Mouse (Mus musculus): Measurements from ENCODE around the gene Actn3.
"Not testable (repeated sequence)": the region's sequence is repeated elsewhere in the genome, so short reads cannot be mapped to it uniquely, and the experiment has no call there.

The Actn3 gene

DNA sequence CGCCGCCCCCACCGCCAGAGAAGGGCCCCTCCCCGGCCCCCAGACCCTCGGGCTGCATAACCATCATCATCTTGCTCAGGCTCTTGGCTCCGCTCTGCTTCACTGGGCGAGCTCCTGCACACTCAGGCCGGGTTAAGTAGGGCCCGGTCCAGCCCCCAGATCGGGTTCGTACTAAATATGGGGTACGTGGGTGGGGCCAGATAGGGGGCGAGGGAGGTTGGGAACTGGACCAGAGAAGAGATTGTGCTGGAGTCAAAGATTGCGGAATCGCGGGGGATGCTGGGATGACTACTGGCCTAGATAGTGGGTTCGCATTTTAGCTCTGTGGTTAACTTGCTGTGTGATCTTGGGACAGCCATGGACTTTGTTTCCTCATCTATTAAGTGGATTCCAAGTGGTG, at the start of gene Actn3:
Gene Actn3 (minus strand): TSS at position 125 of the 400 bp plus-strand sequence.
- DNase-seq (ENCODE audit: low spot score), result peak; percentile 15

DNA sequence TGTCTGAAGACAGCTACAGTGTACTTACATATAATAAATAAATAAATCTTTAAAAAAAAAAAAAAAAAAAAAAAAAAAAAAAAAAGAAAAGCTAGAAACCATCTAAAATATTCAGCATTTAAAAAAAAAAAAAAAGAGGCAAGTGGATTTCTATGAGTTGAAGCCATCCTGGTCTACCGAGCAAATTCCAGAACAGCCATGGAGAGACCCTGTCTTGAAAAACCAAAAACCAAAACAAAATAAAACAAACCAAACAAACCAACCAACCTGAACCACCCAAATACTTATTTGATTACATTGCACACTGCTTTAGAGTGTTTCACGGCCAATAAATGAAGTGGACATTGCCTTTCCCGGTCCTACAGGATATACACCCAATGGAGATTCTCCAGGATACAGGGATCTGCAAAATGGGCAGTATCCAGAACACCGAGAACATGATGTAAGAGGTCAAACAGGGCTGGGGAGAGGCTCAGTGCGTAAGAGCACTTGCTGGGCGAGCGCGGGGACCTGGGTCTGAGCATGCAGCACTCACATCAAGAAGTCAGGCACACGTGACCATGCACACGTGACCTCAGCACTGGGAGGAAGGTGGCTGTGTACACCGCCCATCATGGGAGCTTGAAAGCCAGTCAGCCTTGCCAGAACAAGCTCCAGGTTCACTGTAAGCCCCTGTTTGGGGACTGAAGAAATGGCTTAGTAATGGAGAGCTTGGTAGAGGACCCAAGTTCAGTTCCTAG, 47.6 kb upstream of the Actn3 start:
- DNase-seq (ENCODE audit: low spot score), result no peak

- no peak for DNase-seq (ENCODE audit: low spot score)
Measured at GRCm38 (mm10) chr19:4919652-4920051, 41.9 kb upstream of the Actn3 start.

DNA sequence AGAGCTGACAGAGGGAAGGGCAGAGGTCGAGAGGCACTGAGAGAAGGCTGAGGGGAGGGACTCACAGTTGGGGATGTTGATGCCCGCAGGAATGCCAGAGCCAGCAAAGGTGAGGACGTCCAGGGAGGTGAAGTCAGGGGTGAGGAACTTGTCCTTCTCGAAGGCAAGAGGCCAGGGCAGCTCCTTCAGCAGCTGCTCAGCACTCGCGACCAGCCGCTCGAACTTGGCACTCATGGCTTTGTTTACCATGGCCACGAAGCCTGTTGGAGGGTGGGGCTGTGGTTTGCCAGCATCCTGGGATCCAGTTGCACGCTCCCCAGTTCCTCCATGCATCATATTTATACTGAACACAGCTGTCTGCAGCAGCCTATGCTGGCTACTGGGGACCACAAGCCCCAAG, 39.1 kb upstream of the Actn3 start:
- no peak for DNase-seq (ENCODE audit: low spot score)

DNA sequence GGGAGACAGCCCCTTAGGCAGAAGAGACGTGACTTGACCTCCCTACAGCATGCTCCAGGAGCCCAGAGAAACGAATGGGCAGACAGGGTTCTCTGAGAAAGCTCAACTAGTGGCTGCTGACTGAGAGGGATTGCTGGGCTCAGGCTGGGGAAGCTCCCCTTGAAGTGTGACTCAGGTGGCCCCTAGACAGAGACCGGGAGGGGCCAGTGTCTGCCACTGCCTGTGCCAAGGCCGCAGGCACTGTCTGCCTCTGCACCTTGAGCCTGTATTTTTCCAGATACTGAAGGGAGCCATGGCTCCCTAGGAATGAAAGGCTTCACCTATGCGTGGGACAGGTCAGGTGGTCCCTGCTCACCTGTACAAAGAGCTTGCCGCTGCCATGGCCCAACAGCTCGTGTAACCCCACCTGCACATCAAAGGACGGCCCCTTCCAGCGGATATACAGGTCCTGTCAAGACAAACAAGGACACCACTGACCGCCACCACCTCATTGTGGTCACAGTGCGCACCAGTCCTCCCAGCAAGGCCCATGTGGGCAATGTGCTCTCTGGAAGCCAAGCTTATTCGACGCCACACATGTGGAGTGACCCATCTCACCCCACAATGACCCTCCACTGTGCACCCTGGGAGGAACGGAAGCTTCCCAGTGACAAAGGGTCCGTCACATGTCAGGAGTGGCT, 38.4 kb upstream of the Actn3 start:
- DNase-seq (ENCODE audit: low spot score), result no peak

GRCm38 (mm10) chr19:4909376-4909775, 31.7 kb upstream of the Actn3 start:
- no peak for DNase-seq (ENCODE audit: low spot score)

DNA sequence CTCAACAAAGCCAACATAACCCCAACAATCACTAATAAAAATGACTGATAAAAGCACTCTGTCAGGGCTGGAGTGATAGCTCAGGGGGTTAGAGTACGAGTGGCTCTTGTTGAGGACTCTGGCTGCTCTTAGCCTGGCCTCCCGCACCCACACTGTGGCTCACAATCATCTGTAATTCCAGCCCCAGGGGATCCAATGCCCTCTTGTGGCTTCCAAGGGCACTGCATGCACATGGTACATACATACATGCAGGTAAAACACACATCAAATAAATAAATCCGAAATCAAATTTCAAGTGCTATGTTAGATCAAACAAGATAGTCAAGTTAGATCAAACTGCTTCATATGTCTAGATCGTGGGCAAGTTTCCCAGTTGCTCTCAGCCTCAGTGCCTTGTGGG, 30.4 kb upstream of the Actn3 start:
- DNase-seq (ENCODE audit: low spot score), result no peak

DNA sequence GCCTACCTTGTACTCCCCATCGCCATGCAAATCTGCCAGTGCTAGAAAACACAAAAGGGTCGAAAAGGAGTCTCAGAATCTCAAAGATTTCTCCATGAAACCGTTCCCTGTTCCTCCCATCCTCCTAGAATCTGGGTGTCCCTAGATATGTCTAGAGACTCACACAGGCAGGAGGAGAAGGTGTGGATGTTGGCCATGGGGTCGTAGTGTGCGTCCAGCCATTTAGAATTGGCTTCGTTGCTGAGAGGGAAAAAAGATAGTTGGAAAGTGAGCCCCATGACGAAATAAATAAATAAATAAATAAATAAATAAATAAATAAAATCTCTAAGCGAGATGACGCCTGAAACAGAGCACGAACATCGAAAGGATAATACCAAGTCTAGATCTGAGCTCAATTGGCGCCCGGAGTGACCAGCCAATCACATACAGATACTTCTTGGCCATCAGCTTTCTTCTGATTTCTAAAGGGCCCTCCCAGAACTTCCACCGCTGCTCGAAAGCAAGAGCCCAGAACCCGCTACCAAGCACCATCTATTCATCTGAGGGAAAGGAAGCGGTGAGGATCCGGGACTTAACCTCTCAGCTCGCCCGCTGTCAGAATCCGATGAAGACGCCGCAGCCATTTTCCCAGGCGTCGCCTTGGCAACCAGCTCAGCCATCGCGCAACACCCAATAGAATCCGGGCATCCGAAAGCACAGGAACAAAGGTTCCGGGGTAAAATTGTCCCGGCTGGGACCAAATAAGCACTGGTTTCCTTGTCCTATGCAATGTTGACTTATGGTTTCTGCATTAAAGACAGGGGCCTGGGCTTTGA, 28.5 kb upstream of the Actn3 start, which contains the start of gene Bbs1:
Gene Bbs1 (minus strand): TSS at position 650 of the 816 bp plus-strand sequence.
- peak; percentile 78 for DNase-seq (ENCODE audit: low spot score)

DNA sequence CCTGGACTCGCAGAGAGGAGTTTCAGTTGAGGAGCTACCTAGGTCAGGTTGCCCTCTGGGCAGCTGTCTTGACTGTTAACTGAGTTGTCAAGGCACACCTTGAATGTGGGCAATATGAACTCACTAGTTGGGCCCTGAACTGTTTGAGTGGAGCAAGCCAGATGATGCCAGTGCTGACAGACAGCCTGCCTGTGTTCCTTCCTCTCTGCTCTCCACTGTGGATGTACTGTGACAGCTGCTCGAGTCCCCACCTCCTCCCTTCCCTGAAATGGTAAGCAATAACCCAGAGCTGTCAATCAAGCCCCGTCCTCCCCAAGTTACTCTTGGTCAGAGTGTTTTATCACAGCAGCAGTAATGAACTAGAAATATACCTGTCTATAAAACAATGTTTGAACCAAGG, 22.2 kb upstream of the Actn3 start:
- DNase-seq (ENCODE audit: low spot score), result no peak

DNA sequence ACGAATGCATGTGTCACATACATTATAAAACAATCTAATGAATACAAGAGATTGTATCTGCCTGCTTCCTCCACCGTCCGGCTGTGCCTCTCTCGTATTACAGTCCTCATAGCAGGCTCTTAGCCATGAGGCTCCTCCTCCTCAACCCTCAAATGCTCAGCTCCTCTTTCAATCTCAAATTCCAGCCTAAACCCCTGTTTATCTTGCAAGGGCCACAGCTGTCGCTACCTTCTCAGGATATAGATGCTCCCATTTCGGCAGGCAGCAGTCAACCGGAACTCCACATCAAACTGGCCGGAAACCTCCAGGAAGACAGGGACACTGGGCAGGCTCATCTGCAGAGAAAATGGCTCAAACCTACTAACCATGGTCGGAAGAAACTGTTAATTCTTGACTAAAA, 21.3 kb upstream of the Actn3 start:
- no peak for DNase-seq (ENCODE audit: low spot score)

DNA sequence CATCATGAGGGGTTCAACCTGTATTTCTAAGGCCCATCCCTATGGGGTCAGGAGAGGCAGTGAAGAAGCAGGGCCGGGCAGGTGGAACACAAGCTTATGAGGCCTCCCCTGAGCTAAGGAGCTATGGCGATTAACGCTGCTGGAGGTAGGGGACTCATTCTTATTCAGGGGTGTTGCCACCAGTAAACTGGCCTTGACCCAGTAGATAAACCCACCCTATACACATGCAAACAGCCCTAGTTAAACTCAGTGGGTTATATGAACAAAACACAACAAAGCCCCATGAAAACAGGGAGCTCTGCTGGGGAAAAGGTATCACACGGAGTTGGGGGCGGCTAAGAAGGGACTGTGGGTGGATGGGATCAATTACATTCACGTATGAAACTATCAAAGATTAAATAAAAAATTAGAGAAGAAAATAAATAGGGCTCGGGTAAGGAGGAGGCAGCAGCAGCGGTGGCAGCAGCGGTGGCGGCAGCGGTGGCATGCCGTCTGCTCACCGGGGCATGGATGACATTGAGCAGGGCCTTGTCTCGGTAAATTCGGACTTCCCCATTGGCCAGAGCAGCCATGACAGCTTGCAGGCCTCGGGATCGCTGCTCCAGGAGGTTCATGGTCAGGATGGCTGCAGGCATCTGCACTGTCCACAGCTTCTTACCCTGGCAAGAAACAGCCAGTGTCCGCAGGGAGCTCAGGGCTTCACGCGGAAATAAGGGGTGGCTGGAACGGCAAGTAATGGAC, 19.2 kb upstream of the Actn3 start:
- DNase-seq (ENCODE audit: low spot score), result no peak

DNA sequence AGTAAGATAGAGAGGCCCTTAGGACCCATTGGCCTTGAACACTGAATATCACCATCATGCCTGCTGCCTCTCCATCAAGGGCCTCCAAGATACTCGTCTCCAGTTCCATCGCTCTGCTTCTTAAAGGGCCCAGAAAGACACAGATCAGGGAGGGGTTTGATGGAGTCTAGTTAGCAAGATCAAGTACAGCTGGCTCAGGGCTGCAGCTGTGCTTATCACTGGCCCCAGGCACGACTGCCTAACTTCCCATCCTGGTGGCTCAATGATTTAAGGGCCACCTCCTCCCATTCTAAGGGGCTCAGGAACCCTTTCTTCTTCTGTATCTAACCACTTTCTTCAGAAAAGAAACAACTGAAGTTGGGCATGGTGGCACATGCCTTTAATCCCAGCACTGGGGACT, 14.1 kb upstream of the Actn3 start:
- DNase-seq (ENCODE audit: low spot score), result no peak

DNA sequence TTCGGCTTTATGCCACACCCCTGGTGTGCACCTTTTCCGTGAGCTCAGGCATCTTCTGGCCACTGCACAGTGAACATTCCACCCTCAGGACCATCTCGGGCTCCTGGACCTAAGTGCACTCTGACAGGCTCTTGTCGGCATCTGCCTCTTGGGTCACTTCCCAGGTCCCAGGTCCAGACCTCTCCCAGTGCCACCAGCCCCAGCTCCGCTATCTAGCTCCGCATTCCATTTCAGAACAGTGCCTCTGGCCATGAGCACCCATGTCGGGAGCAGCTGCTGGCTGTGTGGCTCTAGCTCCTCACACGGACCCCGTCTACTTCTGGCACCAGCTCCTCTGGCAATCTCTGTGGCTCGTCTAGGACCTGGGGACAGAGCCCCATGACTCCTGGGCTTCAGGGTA, 12.1 kb upstream of the Actn3 start:
- no peak for DNase-seq (ENCODE audit: low spot score)

DNA sequence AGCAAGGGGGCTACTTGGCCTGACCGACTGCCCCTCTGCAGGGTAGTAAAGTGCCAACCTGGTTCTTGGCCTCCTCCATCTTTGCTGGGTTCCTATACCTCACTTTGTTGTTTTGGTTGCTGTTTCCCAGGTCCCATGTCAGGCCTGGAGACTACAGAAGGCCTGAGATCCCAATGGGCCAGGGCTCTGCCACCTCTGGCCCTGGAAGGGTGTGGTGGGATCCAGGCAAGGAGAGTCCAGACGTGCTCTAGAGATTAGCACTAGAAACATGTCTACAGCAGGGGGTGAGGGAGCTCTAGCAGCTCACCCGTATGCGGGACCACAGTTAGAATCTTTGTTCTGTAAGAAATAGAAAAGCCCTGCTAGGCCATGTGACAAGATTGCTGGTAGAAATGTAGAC, 6.3 kb upstream of the Actn3 start:
- DNase-seq (ENCODE audit: low spot score), result no peak

- no peak for DNase-seq (ENCODE audit: low spot score)
Measured at GRCm38 (mm10) chr19:4879324-4879703, 1.6 kb upstream of the Actn3 start.

DNA sequence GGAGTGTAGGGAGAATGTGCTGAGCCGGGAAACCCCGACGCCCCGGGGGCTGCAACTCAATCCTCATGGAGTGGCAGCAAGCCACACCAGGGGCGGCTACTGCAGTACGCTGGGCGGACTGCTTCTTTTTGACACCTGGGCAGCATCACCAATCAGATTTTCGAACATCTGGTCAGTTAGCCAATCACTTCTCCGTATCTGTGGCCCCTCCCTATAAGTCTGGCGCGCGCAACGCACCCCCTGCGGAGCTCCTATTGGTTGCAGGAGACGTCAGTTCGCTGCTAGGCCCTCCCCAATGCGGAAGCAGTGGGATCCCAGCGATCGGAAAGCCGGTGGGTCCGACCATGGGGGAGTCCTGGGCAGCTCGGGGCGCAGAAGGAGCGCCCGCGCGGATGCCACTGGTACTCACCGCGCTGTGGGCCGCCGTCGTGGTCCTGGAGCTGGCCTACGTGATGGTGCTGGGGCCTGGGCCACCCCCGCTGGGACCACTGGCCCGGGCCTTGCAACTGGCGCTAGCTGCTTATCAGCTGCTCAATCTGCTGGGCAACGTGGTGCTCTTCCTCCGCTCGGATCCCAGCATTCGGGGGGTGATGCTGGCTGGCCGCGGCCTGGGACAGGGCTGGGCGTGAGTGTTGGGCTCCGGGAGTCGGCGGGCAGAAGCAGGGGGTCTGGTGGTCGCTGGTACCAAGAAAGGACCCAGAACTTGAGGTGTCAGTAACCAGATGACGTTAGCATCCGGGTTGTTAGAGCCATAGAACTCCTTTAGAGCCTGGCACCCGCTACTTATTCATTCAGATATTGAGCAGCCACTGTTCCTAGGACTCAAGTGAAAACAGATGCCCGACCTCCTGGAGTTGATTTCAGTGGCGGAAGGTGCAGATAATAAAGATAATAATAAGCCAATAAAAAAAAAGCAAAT, 955 bp upstream of the Actn3 start, which contains the start of gene Zdhhc24:
Gene Zdhhc24 (plus strand): TSS at position 264 of the 919 bp plus-strand sequence.
- DNase-seq (ENCODE audit: low spot score), result peak; percentile 96

DNA sequence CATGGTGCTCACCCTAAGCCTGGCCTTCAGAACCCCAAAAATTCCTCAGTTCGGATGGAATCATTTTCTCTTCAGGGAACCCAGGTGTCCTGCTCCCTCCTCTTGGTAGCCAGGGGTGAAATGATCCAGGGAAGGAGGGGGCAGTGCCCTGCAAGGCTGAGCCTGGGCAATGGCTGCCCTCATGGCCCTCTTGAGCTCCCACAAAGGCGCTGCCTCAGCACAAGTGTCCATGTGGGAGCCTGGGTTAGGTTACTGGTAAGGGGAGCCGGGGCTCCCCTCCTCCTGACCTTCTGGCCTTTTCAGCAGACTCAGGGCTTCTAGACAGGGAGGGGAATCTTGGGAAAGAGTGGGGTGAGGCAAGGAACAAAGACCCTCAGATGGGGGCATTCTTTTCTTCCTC, 954 bp downstream of the Actn3 start:
- no peak for DNase-seq (ENCODE audit: low spot score)

DNA sequence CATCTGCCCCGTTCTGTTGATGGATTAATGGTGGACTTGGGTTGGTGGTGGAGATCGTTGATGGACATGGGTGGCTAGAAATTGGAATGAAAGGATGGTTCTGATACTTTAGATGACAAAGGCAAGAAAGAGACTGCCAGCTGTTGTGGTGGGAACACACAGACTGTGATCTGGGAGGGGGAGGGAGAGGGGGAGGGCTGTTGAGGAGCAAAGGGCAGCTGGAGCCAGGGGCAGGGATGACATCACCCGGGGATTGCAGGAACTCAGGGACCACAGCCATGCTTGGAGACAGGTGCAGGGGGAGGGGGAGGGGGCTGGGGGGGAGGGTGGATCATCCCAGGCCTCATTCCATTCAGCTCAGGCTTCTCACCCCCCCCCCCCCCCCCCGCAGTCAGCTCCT, 1.5 kb downstream of the Actn3 start:
- no peak for DNase-seq (ENCODE audit: low spot score)

GRCm38 (mm10) chr19:4874613-4875012, 3.1 kb downstream of the Actn3 start:
- DNase-seq (ENCODE audit: low spot score), result not testable (repeated sequence)

- no peak for DNase-seq (ENCODE audit: low spot score)
Measured at GRCm38 (mm10) chr19:4865147-4865546, 12.6 kb downstream of the Actn3 start.

- no peak for DNase-seq (ENCODE audit: low spot score)
Measured at GRCm38 (mm10) chr19:4863048-4863447, 14.7 kb downstream of the Actn3 start.
